8 mouse cellular contexts compared by ENCODE assay signal in the genomic region with DNA sequence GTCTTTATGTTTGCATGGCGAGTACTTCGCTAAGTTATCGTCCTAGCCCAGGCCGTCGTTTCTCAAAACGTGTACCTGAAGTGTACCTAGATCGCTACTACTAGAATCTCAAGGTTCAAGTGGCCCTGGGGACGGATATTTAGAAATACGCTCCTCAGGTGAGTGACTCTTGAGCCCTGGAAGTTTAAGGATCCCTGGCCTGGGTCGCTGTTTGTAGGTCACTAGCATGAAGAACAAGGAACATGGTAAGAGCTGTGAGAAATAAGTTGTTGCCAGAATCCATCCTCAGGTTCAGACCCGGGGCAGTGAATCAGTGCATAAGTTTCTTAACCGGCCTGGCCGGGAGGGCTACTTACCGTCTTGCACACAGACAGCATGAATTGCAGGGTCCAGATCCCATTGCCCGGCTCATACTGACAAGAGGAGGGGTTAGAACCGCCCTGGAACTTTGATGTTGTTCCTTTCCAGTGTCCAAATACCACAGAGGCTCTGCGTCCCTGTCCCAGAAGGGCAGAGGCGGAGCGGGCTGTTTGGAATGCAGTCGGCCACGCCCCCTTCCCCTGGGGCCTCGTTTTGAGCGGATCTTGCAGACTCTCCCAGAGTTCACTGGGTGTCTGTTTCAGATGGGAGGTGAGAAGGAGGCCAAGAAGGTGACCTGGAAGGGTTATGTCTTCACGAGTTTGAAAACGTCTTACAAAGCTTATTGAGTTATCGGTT. TPM values are rescaled to one million over a fixed set of nuclear protein-coding genes. Genes with fewer than 3 reads are reported as not detected.
DNase-seq lines count a peak whose midpoint lies in the region; ATAC-seq lines count a peak whose summit lies in the region.

No protein-coding gene starts in this region.

- DNase-seq in layer of hippocampus, adult 11-12 months (ENCODE audit: low spot score), result peak; percentile 21
- no peak for DNase-seq in layer of hippocampus, postnatal 10 days (ENCODE audit: low spot score in 2 of 2)
- peak; percentile 54 for DNase-seq in embryo, embryonic 11.5 days (ENCODE audit: low read depth, low spot score)
- peak; percentile 33 for DNase-seq in heart, postnatal 25 days (ENCODE audit: low spot score)
- DNase-seq in liver, result peak; percentile 77
- DNase-seq in retina, postnatal 1 day, result peak; percentile 73
- DNase-seq in layer of hippocampus, postnatal 14 days (ENCODE audit: low spot score in 2 of 2), result no peak

- intact Hi-C loops in heart, postnatal 25 days (cut with DNase I), result loop anchor here (5.0 kb wide), 1 partner anchor 37 kb away; a partner anchor contains a TSS

- no peak for ATAC-seq in CD4-positive, CD25-positive, alpha-beta regulatory T cell, adult 4 months

RNA-seq across cellular contexts. Expression of a gene that starts 34.7 kb away (rescaled TPM):
- total RNA-seq in layer of hippocampus, postnatal 10 days (2021), result 100 to 1,000 TPM; 120 to 122 TPM
- total RNA-seq in heart, postnatal 25 days (2021), result 10 to 100 TPM; 50.2 to 53.3 TPM
- 100 to 1,000 TPM; 128 to 172 TPM for polyA plus RNA-seq in CD4-positive, CD25-positive, alpha-beta regulatory T cell, adult 4 months (2017; shearing (Covaris generic))
- total RNA-seq in layer of hippocampus, postnatal 14 days (2021), result 100 to 1,000 TPM; 119 to 124 TPM

Comparison
In these comparisons a context has a peak if more than half of its experiments do, and no peak if none do; other contexts are left out.
1. DNase-seq: peak in layer of hippocampus, adult 11-12 months (single experiment), embryo, embryonic 11.5 days (single experiment), heart, postnatal 25 days (single experiment), liver (single experiment) and retina, postnatal 1 day (single experiment); none in layer of hippocampus, postnatal 10 days (0 of 2) and layer of hippocampus, postnatal 14 days (0 of 2).